9 mouse cellular contexts compared by ENCODE assay signal in genomic region chr8:126831312-126832162, GRCm38 (mm10).
DNase-seq lines count a peak whose midpoint lies in the region; ATAC-seq and TF ChIP-seq lines count a peak whose summit lies in the region.
"Had no signal": no experiment of that assay in that cellular context is flagged by ENCODE, and none has a peak within 500 bp of the region (broad histone marks: within the 10 kb centered on the region; RNA-seq: fewer than 3 reads in every experiment).

No protein-coding gene starts in this region.

- H3K9ac ChIP-seq in embryonic facial prominence, embryonic 14.5 days (ENCODE audit: low read depth, low read length) = no peak overlapping the region
- H3K9ac ChIP-seq in liver, embryonic 16.5 days (ENCODE audit: low read depth, low read length) = no peak overlapping the region
- H3K9ac ChIP-seq: neural tube, embryonic 12.5 days had no signal

- TF ChIP-seq POLR2A in cerebellum, adult 2 months (IDR thresholded peaks at IDR 0.05; ENCODE audit: borderline replicate concordance, insufficient read depth, low read length) = no peak

- H3K4me3 ChIP-seq in layer of hippocampus, adult 2 months = no peak overlapping the region
- no peak overlapping the region for H3K4me3 ChIP-seq in embryonic facial prominence, embryonic 14.5 days (ENCODE audit: low read depth, low read length)
- H3K4me3 ChIP-seq in liver, embryonic 16.5 days (ENCODE audit: low read depth, low read length) = no peak overlapping the region
- no peak overlapping the region for H3K4me3 ChIP-seq in cerebellum, adult 2 months (replicated peaks; ENCODE audit: insufficient read depth, low read depth, low read length)
- H3K4me3 ChIP-seq: neural tube, embryonic 12.5 days had no signal

- ATAC-seq in CD4-positive, CD25-positive, alpha-beta regulatory T cell, adult 4 months = no peak
- ATAC-seq in embryonic facial prominence, embryonic 14.5 days (ENCODE audit: low read depth) = no peak
- ATAC-seq in liver, embryonic 16.5 days (ENCODE audit: low read depth) = no peak

- no peaks in the 10 kb centered on the region for H3K9me3 ChIP-seq in embryonic facial prominence, embryonic 14.5 days (ENCODE audit: control insufficient read depth, low read length)
- no peaks in the 10 kb centered on the region for H3K9me3 ChIP-seq in liver, embryonic 16.5 days (replicated peaks; ENCODE audit: control insufficient read depth, low read length)
- H3K9me3 ChIP-seq: neural tube, embryonic 12.5 days had no signal

- DNase-seq in CD4-positive, CD25-positive, alpha-beta regulatory T cell, adult 2 months (ENCODE audit: low read depth, low spot score) = peak; percentile 64
- no peak for DNase-seq in layer of hippocampus, adult 2 months (ENCODE audit: low spot score in 2 of 2)
- DNase-seq in layer of hippocampus, adult 11-12 months (ENCODE audit: low spot score) = no peak
- no peak for DNase-seq in embryonic facial prominence, embryonic 14.5 days (ENCODE audit: low spot score)
- no peak for DNase-seq in urinary bladder, adult 2 months (ENCODE audit: low spot score)
- no peak for DNase-seq in cerebellum, adult 2 months

- no peaks in the 10 kb centered on the region for H3K27me3 ChIP-seq in embryonic facial prominence, embryonic 14.5 days (replicated peaks; ENCODE audit: control insufficient read depth, insufficient read depth, low read length)
- H3K27me3 ChIP-seq in liver, embryonic 16.5 days (ENCODE audit: control insufficient read depth, insufficient read depth, low read depth, low read length) = no peaks in the 10 kb centered on the region
- H3K27me3 ChIP-seq in cerebellum, adult 2 months (ENCODE audit: control insufficient read depth, insufficient read depth, low read length) = no peaks in the 10 kb centered on the region
- H3K27me3 ChIP-seq: neural tube, embryonic 12.5 days had no signal

- no peaks in the 10 kb centered on the region for H3K36me3 ChIP-seq in embryonic facial prominence, embryonic 14.5 days (ENCODE audit: control insufficient read depth, insufficient read depth, low read length)
- H3K36me3 ChIP-seq in liver, embryonic 16.5 days (ENCODE audit: control insufficient read depth, insufficient read depth) = no peaks in the 10 kb centered on the region
- H3K36me3 ChIP-seq: neural tube, embryonic 12.5 days had no signal

- H3K4me2 ChIP-seq in embryonic facial prominence, embryonic 14.5 days (ENCODE audit: low read depth, low read length) = no peak overlapping the region
- H3K4me2 ChIP-seq in liver, embryonic 16.5 days (ENCODE audit: low read depth, low read length) = no peak overlapping the region
- H3K4me2 ChIP-seq: neural tube, embryonic 12.5 days had no signal

- H3K4me1 ChIP-seq in embryonic facial prominence, embryonic 14.5 days (ENCODE audit: control insufficient read depth, insufficient read depth, low read length) = peaks cover 58% of the 10 kb centered on the region
- peaks cover 53% of the 10 kb centered on the region for H3K4me1 ChIP-seq in liver, embryonic 16.5 days (ENCODE audit: control insufficient read depth, low read depth, low read length)
- no peaks in the 10 kb centered on the region for H3K4me1 ChIP-seq in cerebellum, adult 2 months (ENCODE audit: control insufficient read depth, insufficient read depth, low read length)

- 70% methylated on average over 14 of the region's 16 CpGs for WGBS in embryonic facial prominence, embryonic 14.5 days
- WGBS in liver, embryonic 16.5 days (ENCODE audit: insufficient replicate concordance) = 49% methylated on average over 16 of the region's 16 CpGs
- 92% methylated on average over 16 of the region's 16 CpGs for WGBS in cerebellum, adult 2 months

- H3K27ac ChIP-seq in layer of hippocampus, adult 2 months = 0 out of 2 replicates have a peak overlapping the region, but pooled peaks have one; percentile 82
- H3K27ac ChIP-seq in embryonic facial prominence, embryonic 14.5 days (replicated peaks; ENCODE audit: low read depth, low read length) = peak overlapping the region; percentile 92
- H3K27ac ChIP-seq in liver, embryonic 16.5 days (ENCODE audit: low read length) = peak overlapping the region; percentile 78
- no peak overlapping the region for H3K27ac ChIP-seq in cerebellum, adult 2 months (ENCODE audit: insufficient read depth, low read length)
- H3K27ac ChIP-seq: neural tube, embryonic 12.5 days had no signal

- TF ChIP-seq CTCF in layer of hippocampus, adult 2 months (conservative IDR thresholded peaks at IDR 0.05) = no peak
- TF ChIP-seq CTCF in cerebellum, adult 2 months (IDR thresholded peaks at IDR 0.05; ENCODE audit: borderline replicate concordance, insufficient read depth, low read depth, low read length) = no peak
